Mouse (Mus musculus) MEL-GATA-1-ER (cell line): ENCODE data around the gene Pnliprp1.

Experiments
- DNase-seq: peaks from one replicate; pipeline ENCODE4 v3.0.0-alpha.2; 2012; ENCODE audit warnings: low read depth; ENCODE audit errors: extremely low read depth

Gene Pnliprp1

DNA sequence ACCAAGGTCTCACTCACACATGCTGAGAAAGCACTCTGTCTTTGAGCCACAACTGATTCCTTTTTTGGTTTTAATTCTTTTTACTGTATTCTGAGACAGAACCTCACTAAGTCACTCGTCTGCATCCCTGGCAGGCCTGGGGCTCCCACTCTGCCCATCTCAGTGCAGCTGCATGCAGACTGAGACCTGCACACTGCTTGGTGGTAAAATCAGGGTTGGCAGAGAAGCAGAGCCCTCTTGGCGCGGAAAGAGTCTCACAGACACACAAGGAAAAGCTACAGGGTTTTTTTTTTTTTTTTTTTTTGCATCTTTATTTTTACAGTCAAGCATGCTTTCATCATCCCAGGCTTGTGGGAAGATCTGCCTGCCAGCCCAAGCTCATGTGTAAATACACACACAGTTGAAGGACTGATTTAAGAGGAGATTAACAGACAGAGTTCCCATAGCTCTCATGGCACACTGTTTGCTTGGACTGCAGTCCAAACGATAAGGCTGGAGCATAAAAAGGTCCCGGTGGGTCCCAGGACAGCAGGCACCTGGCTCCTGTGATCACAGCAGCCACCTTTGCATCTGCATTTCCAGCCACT is at the start of gene Pnliprp1:
Gene Pnliprp1 (plus strand): TSS at position 443 of the 587 bp plus-strand sequence.
- DNase-seq, result no peak

DNA sequence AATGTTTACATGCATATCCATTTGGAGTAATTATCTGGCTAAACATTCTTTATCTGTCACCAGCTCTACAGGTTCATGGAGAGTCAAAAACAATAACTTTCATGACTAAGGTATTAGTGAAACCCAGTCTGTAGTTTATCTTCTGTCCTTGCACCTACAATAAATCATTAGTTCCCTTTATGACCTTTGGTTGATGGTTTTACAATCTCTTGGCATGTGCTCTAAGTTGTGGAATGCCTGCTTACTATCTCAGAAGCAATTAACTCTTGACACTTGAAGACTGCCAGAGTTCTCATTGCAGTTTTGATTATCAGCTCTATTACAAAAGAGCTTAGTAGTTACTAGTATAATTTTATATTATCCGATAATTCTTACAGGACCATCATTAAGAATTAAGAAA is 39.8 kb upstream of the Pnliprp1 start:
- no peak for DNase-seq

DNA sequence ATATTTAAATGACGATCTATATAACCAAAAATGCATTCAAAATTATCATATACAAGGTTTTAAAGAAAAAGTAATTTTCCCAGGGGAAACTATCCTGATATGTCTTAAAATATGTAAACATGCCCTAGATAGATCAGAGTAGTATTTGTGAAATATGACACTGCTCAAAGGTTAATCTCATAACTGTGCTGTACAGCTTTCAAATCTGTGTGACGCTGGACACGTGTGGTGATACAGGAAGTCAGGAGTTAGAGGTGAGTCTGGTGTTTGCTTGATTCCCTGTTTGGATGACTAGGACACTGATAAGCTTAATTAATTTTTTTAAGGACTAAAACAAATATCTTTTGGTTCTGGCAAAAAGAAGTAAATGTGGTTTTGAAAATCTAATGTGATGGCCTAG is 33.4 kb upstream of the Pnliprp1 start:
- DNase-seq, result no peak

DNA sequence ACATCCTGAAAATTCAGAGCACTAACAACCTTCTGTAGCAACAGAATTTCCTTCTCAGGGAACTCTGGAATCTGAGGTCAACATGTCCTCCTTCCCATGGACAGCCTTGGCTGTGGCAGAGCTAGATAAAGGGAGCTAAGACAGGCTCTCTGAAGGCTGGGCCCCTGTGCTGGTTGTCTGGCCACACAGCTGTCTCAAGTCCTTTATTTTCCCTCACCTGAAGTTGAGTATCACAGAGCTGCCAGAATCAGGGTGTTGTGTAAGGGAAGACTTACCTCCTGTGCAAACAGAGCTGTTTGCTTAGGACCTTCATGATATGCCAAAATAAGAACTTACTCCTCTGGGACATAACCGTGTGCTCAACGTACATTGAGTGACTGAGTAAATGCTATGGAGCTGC is 32.5 kb upstream of the Pnliprp1 start:
- DNase-seq, result no peak

DNA sequence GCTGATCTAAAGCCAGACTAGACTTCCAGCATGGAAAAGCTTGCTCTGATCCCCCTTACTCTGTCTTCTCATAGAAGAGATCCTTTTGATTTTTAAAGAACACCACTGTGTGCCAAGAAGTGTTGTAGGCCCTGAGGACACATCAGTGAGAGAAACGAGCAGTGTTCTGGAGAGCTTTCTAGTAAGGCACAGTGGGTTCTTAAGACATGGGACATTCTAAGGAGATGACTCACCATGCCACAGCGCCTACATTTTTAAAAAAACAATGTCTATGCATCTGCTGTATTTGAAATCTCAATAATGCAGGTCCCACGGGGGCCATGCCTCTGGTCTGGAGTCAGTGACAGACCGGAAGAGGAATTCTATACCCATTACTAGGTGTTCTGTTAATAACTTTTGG is 24.1 kb upstream of the Pnliprp1 start:
- DNase-seq, result no peak

DNA sequence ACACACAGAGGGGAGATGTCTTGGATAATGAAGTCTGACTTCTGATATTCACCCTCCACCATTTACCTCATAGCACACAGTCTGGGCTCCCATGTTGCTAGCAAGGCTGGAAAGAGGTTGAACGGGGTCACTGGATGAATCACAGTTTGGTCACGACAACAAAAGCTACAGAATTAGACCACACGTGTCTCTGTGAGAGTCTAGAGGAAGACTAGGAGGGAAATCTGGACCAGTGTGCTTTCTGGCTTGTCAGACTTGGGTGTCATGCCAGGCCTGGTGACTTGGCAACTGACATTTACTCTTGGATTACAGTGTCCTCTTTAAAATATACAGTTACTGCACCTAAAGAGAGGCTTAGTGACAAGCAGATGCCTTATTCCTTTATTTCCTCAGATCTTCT is 20.1 kb upstream of the Pnliprp1 start:
- no peak for DNase-seq

DNA sequence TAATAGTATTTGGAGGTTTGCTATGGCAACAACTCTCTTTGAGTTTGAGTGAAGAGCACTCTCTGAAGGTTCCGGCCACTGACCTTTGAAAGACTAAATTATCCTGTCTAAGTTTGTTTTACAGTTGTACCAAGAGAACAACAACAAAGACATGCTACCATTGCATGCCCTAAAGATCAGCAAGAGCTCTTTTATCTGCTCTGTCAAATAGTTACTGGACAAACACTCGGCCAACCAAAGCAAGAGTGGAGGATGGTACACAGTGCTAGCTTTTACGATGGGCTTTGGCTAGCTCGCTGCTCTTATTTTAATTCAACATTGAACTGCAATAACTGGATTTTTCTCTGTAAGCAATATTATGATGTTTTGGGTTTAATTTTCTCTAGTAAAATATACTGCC is 10.8 kb upstream of the Pnliprp1 start:
- DNase-seq, result no peak

DNA sequence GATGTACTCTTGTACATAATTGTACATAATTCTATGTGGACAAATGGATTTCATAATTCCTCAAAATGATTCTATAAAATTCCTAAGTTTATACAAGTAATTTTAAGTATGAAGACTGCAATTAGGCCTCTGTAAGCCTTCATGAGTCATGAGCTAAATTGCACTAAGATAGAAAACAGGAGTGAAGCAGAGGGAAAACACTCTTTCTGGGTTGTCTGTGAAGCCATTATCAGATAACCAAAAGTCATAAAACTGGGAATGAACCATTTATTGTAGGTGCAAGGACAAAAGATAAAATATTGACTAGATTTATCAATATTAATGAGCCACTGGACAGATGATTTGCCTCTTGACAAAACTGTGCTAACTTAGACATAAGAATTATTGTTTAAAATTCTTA is 8.2 kb upstream of the Pnliprp1 start:
- DNase-seq, result no peak

DNA sequence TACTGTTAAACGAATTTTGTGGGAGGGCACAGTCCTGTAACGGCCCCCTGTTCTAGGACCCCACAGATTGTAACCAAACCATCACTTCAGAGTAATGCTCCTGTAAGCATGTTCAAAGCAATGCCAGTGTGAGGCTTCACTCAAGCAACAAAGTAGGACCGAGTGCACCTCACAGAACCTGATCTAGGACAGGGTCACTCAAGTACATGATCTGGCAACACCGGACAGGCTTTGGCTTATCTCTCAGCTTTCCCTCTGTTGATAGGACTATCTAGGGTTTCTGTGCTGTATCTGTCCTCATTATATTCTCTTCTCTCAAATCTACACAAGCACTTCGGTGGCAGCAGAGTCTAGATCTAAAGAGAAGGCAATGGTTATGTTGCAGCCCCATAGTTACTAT is 2.1 kb upstream of the Pnliprp1 start:
- no peak for DNase-seq

DNA sequence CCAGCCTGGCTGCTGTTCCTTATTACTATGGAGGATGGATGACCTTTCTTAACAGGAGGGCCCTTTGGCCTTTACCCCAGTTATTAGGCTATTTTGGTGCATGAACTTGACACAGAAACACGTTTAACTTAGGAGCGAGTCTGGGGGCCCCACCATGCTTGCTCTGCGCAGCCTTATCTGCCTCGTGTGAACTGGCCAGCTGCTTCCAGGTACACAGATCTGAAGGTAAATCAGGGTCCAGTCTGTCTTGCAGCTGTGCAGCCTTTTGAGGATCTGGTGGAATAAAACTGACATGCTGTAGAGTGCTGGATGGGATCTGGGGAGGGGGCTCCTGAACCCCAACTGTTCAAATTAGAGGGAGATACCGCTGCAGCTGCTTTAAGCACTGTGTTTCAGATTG is 931 bp upstream of the Pnliprp1 start:
- no peak for DNase-seq

DNA sequence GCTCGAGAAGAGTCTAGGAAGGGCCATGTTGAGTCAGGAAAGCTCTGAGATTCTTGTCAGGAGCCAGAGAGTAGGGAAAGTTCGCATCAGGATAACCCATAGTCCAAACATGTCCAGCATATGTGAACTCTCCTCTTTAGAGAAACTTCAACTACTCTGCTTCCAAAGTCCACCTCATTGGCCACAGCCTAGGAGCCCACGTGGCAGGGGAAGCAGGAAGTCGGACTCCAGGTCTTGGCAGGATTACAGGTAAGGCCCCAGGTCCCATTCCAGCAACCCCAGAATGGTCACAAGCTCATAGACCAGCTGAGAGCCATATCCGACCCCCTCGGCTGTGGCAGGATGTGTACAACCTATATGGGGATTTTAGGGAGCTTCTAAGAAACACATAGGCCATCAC is 4.5 kb downstream of the Pnliprp1 start:
- no peak for DNase-seq

DNA sequence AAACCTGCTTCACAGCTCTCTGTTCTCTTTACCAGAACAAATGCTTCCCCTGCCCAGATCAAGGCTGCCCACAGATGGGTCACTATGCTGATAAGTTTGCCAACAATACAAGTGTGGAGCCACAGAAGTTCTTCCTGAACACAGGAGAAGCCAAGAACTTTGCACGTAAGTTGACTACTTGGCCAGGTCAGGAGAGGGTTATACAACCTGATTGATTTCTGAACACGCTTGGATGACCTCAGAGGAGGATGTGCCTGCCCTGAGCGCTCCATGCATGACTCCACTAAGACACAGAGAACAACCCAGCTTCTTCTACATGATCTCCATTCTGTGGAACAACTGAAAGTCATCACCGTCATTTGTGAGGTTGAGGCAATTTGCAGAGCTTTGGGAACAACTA is 9.4 kb downstream of the Pnliprp1 start:
- no peak for DNase-seq

DNA sequence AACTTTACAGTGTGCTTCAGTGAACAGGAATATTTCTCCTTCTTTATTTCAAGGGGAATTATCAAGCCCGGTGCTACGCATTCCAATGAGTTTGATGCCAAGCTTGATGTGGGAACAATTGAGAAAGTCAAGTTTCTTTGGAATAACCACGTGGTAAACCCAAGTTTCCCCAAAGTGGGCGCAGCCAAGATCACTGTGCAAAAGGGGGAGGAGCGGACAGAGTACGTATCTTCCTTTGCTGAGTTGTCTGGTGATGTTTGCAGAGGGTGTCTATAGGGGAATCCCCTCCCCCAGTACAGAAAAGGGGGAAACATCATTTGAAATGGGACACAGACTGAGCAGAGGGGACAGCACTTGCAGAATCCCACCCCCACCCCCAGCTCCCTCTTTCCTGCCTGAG is 12.3 kb downstream of the Pnliprp1 start:
- no peak for DNase-seq

DNA sequence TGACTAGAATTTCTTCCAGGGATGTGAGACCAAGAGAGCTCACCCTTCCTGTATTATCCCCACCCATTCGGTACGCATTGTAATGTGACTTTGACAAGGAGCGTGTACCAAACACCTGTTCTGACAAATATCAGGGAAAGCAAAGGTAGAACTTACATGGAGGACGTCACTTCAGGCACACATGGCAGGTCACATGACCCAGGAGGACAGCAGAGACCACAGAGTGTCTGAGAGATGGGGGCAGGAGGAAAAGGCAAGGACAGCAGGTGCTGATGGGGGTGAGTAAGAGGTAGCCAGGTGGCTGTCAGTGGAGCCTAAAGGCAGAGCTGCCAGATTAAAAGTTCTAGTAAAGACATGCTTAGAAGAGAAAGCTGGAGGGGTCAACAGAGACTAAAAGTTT is 14.0 kb downstream of the Pnliprp1 start:
- DNase-seq, result no peak

DNA sequence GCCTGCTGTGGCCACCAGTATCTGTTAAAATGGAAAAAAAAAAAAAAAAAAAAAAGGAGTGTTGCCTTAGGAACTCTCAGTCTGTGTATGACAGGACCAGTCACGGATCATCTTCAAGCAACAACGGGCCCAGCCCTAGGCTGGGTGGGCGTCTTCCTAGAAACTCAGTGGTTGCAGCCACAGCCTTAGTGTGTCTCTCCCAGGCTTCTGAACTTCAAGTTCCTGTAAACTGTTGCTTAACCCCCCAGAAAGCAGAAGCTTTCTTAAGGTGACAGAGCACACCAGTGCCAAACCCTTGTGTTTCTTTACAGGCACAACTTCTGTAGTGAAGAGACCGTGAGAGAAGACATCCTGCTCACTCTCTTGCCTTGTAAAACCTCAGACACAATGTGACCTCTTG is 15.0 kb downstream of the Pnliprp1 start:
- DNase-seq, result no peak

DNA sequence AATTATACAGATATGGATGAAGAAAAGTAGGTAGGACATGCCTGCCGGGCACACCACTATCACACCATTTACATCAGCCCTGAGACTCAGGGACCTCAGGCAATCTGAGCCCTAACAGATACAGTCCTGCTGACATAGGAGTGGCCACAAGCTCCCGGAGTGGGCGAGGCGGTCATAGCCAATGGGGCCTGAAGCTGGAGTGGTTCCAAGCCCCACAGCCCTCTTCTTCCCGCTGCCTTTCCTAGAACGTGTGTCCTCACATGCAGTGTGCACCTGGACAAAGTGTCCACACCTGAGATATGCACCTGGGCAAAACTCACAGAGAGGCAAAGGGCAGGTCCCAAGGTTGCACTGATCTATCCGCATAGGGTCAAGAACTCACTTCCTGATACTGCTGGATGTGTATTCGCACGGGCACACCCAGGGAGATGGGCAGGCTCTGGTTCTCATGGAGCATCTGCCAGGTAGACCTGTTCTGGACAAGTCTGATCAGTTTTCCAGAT is 18.9 kb downstream of the Pnliprp1 start:
- DNase-seq, result no peak

DNA sequence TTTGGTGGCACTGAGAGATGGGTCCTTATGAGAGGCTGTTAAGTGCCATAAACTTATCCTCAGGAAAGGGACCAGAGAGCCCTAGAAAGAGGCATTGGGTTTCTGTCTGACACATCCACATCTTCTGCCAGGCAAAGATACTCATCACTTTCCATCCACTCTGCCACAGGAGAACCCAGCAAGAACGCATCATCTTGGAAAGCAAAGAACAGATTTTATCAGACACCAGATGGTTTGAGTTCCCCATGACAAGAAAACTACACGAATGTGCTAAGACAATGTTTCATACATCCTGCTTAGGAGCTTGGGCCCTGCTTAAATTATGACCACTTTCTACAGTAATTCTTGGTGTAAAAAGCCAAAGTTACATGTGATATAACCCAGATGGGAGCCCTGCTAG is 22.1 kb downstream of the Pnliprp1 start:
- DNase-seq, result no peak

DNA sequence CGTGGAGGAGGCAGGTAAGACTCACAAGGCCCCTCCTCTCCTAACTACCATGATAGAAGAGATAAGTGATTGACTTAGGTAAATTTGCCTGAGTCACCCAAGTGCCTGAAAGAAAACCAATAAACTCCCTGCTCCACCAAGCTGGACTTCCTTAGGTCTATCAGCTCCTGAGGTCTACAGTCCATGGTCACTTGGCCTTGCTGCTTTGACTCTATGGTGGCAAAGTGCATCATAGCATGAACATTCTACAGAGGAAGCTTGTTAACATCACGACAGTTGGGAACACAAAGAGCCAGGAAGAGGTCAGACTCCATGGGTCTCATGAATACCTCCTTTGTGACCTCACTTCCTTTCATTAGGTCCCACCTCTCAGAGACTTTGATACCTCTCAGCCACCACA is 22.8 kb downstream of the Pnliprp1 start:
- DNase-seq, result no peak

DNA sequence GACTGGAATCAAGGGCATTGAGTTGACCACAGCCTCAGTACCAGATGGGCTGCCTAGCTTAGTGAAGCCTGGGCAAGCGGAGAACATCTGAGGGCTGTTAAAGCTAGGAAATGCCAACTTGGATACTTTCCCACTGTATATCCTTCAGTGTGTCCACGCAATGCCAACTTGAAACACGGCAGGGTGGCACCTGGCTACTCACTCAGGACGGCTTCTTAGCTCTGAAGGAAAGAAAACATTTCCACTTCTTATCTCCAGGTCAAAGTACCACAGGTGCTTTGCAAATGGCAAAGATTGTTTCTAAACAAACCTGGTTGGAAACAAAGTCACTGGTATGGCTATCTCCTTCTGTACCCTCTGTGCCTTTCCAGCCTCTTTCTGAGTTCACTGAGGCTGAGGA is 30.2 kb downstream of the Pnliprp1 start:
- DNase-seq, result no peak

DNA sequence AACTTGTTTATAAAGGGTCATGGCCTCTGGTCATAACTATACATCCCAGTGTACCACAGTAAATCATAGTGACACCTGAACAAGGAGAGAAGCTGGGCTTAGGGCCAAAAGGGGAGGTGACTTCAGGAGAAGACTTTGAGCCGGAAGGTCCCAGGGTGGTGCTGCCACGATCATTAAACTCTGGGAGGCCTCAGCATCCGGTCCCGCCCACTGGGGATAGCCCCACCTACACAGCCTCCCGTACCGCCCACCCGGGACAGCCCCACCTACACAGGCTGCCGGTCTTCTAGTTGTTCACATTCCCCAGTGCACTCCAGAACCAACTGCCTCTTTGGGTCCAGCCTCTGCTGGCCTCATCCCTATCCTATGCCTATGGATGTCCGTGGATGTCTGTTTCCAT is 30.7 kb downstream of the Pnliprp1 start, which contains the start of gene Pnliprp2:
Gene Pnliprp2 (plus strand): TSS at position 297 of the 400 bp plus-strand sequence.
- no peak for DNase-seq

DNA sequence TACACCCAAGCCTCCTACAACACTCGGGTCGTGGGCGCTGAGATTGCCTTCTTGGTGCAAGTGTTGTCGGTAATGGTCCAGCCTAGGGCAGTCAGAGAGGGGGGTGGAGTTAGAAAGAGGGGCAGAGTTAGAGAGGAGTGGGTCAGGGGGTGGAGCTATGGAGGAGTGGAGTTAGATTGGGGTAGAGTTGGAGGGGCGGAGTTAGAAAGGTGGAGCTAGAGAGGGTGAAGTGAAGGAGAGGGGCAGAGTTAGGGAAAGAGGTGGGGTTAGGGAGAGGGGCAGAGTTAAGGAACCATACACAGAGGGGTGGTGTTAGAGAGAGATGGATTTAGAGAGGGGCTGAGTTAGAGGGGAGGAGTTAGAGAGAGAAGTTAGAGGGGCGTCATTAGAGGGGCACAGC is 33.6 kb downstream of the Pnliprp1 start:
- DNase-seq, result no peak

DNA sequence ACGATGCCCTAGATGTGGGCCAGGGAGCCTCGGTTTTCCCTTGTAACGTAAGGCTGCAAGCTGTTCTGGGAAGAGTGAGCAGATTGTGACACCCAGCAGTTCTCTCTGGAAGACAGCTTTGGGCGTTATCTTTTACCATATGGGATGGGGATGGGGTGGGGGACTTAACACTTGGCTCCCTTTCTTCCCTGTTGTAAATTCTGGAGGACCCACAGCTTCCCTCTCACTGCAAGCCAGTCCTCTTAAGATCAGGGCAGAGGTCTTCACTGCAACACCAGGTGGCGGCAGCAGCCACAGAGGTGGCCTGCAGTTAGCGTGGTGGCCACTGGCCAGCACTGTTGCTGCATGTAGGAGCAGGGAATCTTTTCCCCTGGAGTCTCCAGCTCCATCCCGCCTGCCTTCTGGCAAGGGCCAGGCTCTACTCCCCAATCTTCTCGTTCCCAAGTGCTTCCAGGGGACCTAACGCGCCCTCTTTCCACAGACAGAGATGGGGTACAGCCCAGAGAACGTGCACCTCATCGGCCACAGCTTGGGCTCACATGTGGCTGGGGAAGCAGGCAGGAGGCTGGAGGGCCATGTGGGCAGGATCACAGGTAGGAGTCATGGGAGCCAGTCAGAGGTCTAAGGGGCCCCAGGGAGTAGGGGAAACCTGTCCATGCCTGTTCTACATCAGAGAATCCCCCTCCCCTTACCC is 34.3 kb downstream of the Pnliprp1 start:
- no peak for DNase-seq

DNA sequence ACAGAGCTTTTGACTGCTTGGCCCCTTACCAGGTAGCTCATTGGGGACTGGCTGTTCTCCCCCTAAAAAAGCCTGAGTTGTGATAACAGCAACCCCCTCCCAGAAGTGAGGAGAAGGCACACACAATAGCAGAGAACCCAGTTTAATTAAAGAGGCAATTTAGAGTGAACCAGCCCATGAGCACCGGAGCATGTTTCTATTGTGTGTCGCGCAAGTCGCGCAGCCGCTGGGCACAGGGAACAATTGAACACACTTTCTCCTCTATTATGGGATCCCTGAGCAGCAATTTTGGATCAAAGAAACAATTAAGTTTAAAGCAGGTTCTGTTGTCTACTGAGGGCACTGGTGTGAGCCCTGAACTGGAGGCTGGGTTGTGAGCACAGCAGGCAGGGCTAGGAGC is 38.6 kb downstream of the Pnliprp1 start:
- no peak for DNase-seq
